Mouse (Mus musculus) kidney, embryonic 14.5 days (tissue): Measurements from ENCODE around the gene Mapk9. TPM values are rescaled to one million over a fixed set of nuclear protein-coding genes. Genes with fewer than 3 reads are reported as not detected.

Experiments used
- ATAC-seq: fragments of 200-750 bp; cut with Nextera tagmentation; 2 replicates; pipeline ENCODE4 v1.8.0; 2017; ENCODE audit warnings: moderate number of reproducible peaks, mild to moderate bottlenecking, moderate TSS enrichment, moderate library complexity; ENCODE audit not compliant: low FRiP score, low TSS enrichment
- H3K27ac ChIP-seq: fragments of 300-500 bp; sonication (generic); 2 replicates; pipeline ENCODE4 v1.5.1; 2014; ENCODE audit warnings: low read depth, mild to moderate bottlenecking, low read length, moderate library complexity, mixed read lengths
- H3K27me3 ChIP-seq: fragments of 300-500 bp; sonication (generic); 2 replicates; pipeline ENCODE4 v1.6.1; 2014; ENCODE audit warnings: mild to moderate bottlenecking, low read length; ENCODE audit not compliant: control insufficient read depth, insufficient read depth
- H3K36me3 ChIP-seq: fragments of 300-500 bp; sonication (generic); 2 replicates; pipeline ENCODE4 v1.6.1; 2014; ENCODE audit warnings: low read length, mixed read lengths; ENCODE audit not compliant: control insufficient read depth, insufficient read depth
- H3K4me1 ChIP-seq: fragments of 300-500 bp; sonication (generic); 2 replicates; pipeline ENCODE4 v1.6.1; 2014; ENCODE audit warnings: low read length, mixed read lengths; ENCODE audit not compliant: control insufficient read depth, insufficient read depth
- H3K4me2 ChIP-seq: fragments of 300-500 bp; sonication (generic); replicated peaks from 2 replicates; pipeline ENCODE4 v1.6.1; 2014; ENCODE audit warnings: low read depth, mild to moderate bottlenecking, low read length
- H3K4me3 ChIP-seq: fragments of 300-500 bp; sonication (generic); 2 replicates; pipeline ENCODE4 v1.5.1; 2014; ENCODE audit warnings: mild to moderate bottlenecking, low read length
- H3K9ac ChIP-seq: fragments of 300-500 bp; sonication (generic); 2 replicates; pipeline ENCODE4 v1.6.1; 2014; ENCODE audit warnings: low read depth, mild to moderate bottlenecking, low read length, moderate library complexity
- H3K9me3 ChIP-seq: fragments of 300-500 bp; sonication (generic); 2 replicates; pipeline ENCODE4 v1.6.1; 2016; ENCODE audit warnings: low read length; ENCODE audit not compliant: control insufficient read depth
- WGBS: fragments of 180-500 bp; shearing (Covaris S2); extraction: QIAGEN DNeasy Blood & Tissue Kit; methylation state at CpG from one replicate; pipeline ENCODE4 v1.1.7; 2014; 5-methylcytosine and 5-hydroxymethylcytosine counted together
- polyA plus RNA-seq: library from polyadenylated mRNA; unstranded; fragments of >200 nt; fragmentation: Nextera tagmentation; extraction: Ambion mirVana; gene quantifications from 2 replicates; pipeline ENCODE4 v1.2.1, GENCODE M21; 2014

The Mapk9 gene
- polyA plus RNA-seq, 1 experiment from 2014 or later: 33.9 TPM

DNA sequence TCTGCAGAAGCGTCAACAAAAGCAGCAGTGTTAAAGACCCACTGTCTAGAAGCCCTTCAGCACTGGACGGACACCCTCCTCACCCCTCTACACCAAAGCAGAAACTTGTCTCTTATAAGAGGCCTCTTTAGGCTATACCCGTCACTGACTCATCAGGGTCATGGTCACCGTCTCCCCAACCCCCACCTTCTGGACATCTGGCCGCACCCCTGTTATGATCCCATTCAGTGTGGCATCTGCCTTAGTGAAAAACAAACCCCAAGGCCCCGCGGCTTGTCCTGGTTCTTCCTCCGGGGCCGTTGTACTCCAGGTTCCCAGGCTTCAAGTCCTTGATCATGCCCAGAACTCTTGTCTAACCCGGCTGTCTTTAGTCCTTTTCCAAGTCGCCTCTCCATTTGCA, 593 bp upstream of the Mapk9 start:
- ATAC-seq: peak; percentile 9; the same call in 1 of the 2 replicates
- H3K27ac ChIP-seq: peak overlapping the region; percentile 51; the same call in 1 of the 2 replicates
- no peaks in the 10 kb centered on the region for H3K27me3 ChIP-seq
- peak overlapping the region; percentile 93 for H3K4me3 ChIP-seq
- H3K36me3 ChIP-seq: no peaks in the 10 kb centered on the region
- H3K9ac ChIP-seq: peak overlapping the region; percentile 59
- 40% methylated on average over 11 of the region's 11 CpGs for WGBS
- no peaks in the 10 kb centered on the region for H3K9me3 ChIP-seq
- peaks cover 14% of the 10 kb centered on the region for H3K4me1 ChIP-seq
- H3K4me2 ChIP-seq: peak overlapping the region; percentile 59

DNA sequence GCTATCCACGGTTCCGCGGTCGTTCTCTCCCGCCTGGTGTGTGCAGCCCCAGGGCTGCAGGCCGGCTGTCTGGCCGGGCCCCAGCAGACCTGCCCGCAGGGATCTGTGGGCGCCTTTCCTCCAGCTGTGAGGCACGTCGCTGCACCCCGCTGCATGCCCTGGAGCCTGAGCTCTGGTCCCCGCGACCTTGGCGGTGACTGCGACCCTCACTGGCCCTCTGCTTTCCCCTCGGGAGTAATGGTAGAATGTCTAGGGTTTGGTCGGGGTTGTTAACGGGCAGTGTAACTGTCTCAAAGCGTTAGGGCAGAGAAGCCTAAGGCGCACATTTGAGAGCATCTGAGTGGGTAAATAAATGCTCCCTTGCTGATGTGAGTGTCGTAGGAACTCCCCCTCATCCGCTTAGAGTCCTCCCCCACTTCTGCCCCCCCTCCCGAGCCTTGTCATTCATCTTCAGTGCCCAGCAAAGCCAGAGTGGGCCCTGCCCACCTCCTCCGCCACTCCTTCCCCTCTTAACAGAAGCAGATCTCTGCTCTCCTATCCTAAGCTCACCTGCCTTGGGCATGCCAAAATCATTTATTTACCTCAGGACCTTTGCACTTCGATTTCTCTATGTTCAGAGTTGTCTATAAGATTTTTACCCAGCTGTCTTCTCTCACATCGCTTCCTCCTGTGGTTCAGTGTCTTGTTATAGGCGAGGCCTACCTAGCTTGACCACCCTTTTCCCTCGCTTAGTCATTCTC, 690 bp downstream of the Mapk9 start:
- Histone ChIP-seq H3K27ac (peak overlapping the region; percentile 77), H3K9me3 (no peaks in the 10 kb centered on the region), H3K4me3 (peak overlapping the region; percentile 93), H3K4me1 (peaks cover 14% of the 10 kb centered on the region), H3K27me3 (no peaks in the 10 kb centered on the region), H3K9ac (peak overlapping the region; percentile 90), H3K36me3 (no peaks in the 10 kb centered on the region), H3K4me2 (peak overlapping the region; percentile 61)
- WGBS: 8% methylated on average over 29 of the region's 29 CpGs
- ATAC-seq: 0 out of 2 replicates have a peak, but pooled peaks have one; percentile 2

DNA sequence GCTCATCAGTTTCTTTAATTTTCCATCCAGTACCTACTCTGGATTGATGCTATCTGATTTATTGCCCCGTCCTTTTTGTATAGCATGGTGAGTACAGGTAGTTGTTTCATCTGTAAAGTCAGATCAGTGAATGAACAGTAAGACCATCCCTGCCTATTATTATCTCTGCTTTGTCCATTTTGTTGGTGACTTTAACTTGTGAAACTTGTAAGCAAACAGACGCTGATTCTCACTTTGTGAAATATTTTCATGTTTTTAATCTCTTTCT, 1.2 kb downstream of the Mapk9 start:
- H3K9ac ChIP-seq: 0 out of 2 replicates have a peak overlapping the region, but pooled peaks have one; percentile 90
- WGBS: 74% methylated on average over 2 of the region's 2 CpGs
- no peaks in the 10 kb centered on the region for H3K27me3 ChIP-seq
- peak overlapping the region; percentile 93; the same call in 1 of the 2 replicates for H3K4me3 ChIP-seq
- no peaks in the 10 kb centered on the region for H3K36me3 ChIP-seq
- H3K4me1 ChIP-seq: peaks cover 14% of the 10 kb centered on the region
- no peaks in the 10 kb centered on the region for H3K9me3 ChIP-seq
- H3K27ac ChIP-seq: no peak overlapping the region
- H3K4me2 ChIP-seq: peak overlapping the region; percentile 61
- no peak for ATAC-seq

DNA sequence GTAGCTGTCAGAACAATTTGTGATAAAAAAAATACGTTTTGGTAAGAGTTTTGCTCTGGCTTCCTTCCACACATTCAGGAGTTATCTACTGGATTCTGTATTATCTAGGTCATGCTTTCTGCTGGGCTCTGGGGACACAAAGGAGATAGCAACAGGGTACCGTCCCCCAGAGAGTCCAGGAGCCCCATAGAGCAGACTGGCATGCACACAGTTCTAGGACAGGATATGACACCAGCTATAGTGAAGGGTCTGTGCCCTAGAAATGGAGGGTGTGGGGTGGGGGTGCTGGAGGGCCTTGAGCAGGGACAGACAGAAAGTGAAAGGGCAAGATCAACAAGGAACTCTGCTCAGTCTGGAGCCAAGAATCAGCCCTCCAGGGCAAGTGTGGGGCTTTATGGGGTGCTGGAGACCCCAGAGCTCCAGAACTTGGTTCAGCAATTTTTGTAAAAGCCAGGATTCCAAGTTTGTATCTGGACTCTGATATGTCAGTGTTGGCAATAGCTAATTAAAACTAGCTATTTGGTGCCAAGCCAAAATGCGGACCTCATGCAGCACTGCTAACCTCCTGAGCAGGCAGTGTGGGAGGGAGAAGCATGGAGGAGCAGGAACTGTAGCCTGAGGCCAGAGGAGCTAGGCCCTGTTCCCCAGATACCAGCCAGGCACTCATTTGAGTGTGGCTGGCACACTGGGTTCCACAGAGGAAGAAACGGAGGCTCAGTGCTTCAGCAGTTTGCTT, 1.7 kb downstream of the Mapk9 start:
- peaks cover 14% of the 10 kb centered on the region for H3K4me1 ChIP-seq
- 74% methylated on average over 4 of the region's 4 CpGs for WGBS
- H3K4me3 ChIP-seq: no peak overlapping the region; the same call in 1 of the 2 replicates
- no peaks in the 10 kb centered on the region for H3K36me3 ChIP-seq
- peak overlapping the region; percentile 19; the same call in 1 of the 2 replicates for H3K9ac ChIP-seq
- H3K27ac ChIP-seq: no peak overlapping the region
- H3K27me3 ChIP-seq: no peaks in the 10 kb centered on the region
- H3K4me2 ChIP-seq: peak overlapping the region; percentile 6; the same call in 1 of the 2 replicates
- no peaks in the 10 kb centered on the region for H3K9me3 ChIP-seq
- no peak for ATAC-seq

DNA sequence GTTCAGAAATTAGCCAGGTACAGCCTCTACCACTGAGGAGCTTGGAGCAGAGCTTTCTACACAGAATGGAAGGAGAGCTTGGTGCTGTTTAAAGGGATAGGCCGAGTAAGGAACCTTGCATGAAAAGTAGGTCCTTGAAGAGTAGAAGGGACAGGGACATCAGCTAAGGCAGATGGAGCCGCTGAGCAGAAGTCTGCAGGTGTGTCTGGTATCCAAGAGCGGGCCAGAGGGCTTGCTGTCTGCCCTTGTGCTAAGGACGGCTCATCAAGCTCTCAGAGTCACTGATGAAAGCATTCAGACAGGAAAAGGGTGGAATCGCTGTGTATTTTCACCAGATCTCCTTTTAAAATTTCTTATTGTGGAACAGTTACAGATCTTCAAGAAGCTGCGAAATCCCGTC, 3.8 kb downstream of the Mapk9 start:
- Histone ChIP-seq H3K27ac (no peak overlapping the region), H3K27me3 (no peaks in the 10 kb centered on the region), H3K4me1 (peaks cover 14% of the 10 kb centered on the region), H3K9me3 (no peaks in the 10 kb centered on the region), H3K4me3 (no peak overlapping the region), H3K36me3 (0 out of 2 replicates have a peak, but pooled peaks cover 4% of the 10 kb centered on the region), H3K9ac (no peak overlapping the region; the same call in 1 of the 2 replicates), H3K4me2 (no peak overlapping the region)
- no peak for ATAC-seq
- 96% methylated on average over 7 of the region's 7 CpGs for WGBS

DNA sequence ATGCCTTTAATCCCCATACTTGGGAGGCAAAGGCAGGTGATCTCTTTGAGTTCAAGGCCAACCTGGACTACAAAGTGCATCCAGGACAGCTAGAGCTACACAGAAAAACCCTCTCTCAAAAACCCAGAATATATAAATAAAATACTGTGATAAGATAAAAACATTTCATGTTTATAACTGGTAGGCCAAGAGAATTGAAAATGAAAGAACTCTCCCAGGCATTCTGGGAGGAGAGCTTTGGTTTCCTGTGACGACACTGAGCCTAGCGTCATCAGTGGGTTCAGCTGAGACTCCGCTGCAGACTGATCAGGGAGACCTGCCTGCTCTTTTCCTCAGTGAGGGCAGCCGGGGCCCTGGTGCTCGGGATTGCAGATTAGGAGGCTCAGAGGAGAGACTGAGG, 8.6 kb downstream of the Mapk9 start:
- H3K9me3 ChIP-seq: no peaks in the 10 kb centered on the region
- H3K27me3 ChIP-seq: no peaks in the 10 kb centered on the region
- H3K9ac ChIP-seq: no peak overlapping the region
- no peaks in the 10 kb centered on the region for H3K4me1 ChIP-seq
- H3K36me3 ChIP-seq: 0 out of 2 replicates have a peak, but pooled peaks cover 4% of the 10 kb centered on the region
- no peak overlapping the region for H3K27ac ChIP-seq
- H3K4me2 ChIP-seq: no peak overlapping the region
- H3K4me3 ChIP-seq: no peak overlapping the region
- ATAC-seq: no peak
- WGBS: 89% methylated on average over 5 of the region's 5 CpGs

DNA sequence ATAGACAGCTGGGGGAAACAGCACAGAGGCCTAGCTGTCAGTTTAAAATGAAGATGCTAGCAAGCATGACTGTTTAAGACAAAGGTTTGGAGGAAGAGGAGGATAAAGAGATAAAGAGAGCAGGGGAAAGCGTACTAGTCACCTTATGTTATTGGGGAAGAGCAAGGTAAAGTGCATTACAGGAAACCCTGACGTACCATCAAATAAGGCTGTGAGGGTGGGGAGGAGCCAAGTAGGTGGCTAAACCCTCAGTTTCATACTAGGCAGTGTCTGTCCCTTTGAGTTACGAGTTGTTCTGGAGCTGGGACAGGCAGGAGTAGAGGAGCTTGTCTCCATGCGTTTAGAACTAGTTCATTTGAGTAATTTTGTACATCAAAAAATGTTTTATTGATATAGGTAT, 14.6 kb downstream of the Mapk9 start:
- peaks cover 7% of the 10 kb centered on the region for H3K36me3 ChIP-seq
- H3K9ac ChIP-seq: no peak overlapping the region
- 92% methylated on average over 4 of the region's 4 CpGs for WGBS
- H3K27ac ChIP-seq: no peak overlapping the region
- no peak overlapping the region for H3K4me3 ChIP-seq
- no peaks in the 10 kb centered on the region for H3K9me3 ChIP-seq
- no peak overlapping the region for H3K4me2 ChIP-seq
- ATAC-seq: no peak
- H3K27me3 ChIP-seq: no peaks in the 10 kb centered on the region
- H3K4me1 ChIP-seq: no peaks in the 10 kb centered on the region

DNA sequence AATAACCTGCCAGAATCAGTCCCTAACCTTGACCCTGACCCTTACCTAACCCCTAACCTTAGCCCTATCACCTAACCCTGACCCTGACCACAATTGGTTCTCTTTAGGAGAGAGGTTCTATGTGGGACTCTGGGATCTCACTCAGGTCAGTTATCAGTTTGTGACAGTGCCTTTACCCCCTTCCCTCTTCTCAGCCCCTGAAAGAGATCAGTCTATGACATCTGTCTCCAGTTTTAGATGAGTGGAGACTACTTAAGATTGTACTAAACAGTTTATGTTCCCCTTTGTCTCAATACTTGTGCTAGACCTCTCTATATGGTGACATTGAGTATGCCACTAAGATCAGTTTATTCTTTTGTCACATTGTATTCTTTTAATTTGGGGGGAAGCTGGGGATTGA, 17.4 kb downstream of the Mapk9 start:
- Histone ChIP-seq H3K9me3 (no peaks in the 10 kb centered on the region), H3K9ac (no peak overlapping the region), H3K27me3 (no peaks in the 10 kb centered on the region), H3K36me3 (peaks cover 18% of the 10 kb centered on the region), H3K4me2 (no peak overlapping the region), H3K4me1 (no peaks in the 10 kb centered on the region), H3K4me3 (no peak overlapping the region), H3K27ac (no peak overlapping the region)
- no peak for ATAC-seq

DNA sequence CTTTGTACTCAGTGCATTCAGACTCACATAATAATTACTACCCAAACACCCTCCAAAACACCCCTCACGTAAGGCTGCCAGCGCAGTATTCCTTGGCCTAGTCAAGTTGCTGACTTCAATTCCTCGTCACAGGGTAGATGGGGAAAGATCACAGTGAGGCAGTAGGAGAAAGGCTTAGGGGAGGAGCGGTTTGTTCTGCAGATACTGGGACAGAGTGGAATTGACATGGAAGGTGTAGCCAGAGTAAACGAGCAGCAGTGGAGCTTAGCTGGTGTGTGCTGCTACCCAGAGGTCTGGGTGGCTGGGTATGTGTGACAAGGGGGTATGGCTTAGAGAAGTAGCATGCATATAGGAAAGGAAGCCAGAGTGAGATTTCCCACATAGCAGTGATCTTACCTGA, 20.8 kb downstream of the Mapk9 start:
- no peak overlapping the region for H3K9ac ChIP-seq
- peaks cover 33% of the 10 kb centered on the region for H3K36me3 ChIP-seq
- no peak overlapping the region for H3K27ac ChIP-seq
- no peak overlapping the region for H3K4me3 ChIP-seq
- no peaks in the 10 kb centered on the region for H3K4me1 ChIP-seq
- H3K27me3 ChIP-seq: no peaks in the 10 kb centered on the region
- 90% methylated on average over 5 of the region's 5 CpGs for WGBS
- H3K9me3 ChIP-seq: no peaks in the 10 kb centered on the region
- ATAC-seq: no peak
- no peak overlapping the region for H3K4me2 ChIP-seq
